ENCODE assay signal across 9 mouse cellular contexts in the genomic region with DNA sequence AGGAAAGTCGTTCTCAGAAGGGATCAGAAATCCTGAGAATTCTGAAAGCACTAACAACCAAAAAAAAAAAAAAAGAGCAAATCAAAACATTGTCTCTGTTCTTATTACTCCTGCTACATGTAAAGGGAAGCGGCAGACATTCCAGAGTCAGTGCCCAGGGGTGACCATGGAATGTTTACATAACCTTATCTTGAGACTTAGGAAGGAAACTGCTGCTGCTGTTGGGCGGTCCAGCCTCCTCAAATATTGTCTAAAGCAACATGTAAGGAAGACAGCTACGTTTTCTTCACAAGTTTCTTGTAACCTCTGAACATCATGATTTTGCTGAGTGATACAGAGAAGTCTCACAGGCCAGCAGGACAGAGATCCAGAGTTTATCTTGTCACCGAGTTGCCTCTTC. TPM values are rescaled to one million over a fixed set of nuclear protein-coding genes. Genes with fewer than 3 reads are reported as not detected.
DNase-seq lines count a peak whose midpoint lies in the region; ATAC-seq lines count a peak whose summit lies in the region.
"Had no signal": no experiment of that assay in that cellular context is flagged by ENCODE, and none has a peak within 500 bp of the region (broad histone marks: within the 10 kb centered on the region; RNA-seq: fewer than 3 reads in every experiment).

No protein-coding gene starts in this region.

- ATAC-seq in kidney, embryonic 14.5 days (ENCODE audit: low FRiP score, low TSS enrichment): peak; percentile 80; the same call in 1 of the 2 replicates
- no peak for ATAC-seq in forebrain, embryonic 14.5 days

- no peaks in the 10 kb centered on the region for H3K36me3 ChIP-seq in kidney, embryonic 14.5 days (ENCODE audit: control insufficient read depth, insufficient read depth, low read length)
- no peaks in the 10 kb centered on the region for H3K36me3 ChIP-seq in forebrain, embryonic 14.5 days (ENCODE audit: control insufficient read depth, insufficient read depth, low read length)
- H3K36me3 ChIP-seq: limb, embryonic 13.5 days had no signal

- no peak overlapping the region for H3K27ac ChIP-seq in kidney, embryonic 14.5 days (ENCODE audit: low read depth, low read length)
- no peak overlapping the region for H3K27ac ChIP-seq in forebrain, embryonic 14.5 days (ENCODE audit: low read depth, low read length)
- H3K27ac ChIP-seq: limb, embryonic 13.5 days had no signal

- 0 out of 2 replicates have a peak, but pooled peaks cover 3% of the 10 kb centered on the region for H3K4me1 ChIP-seq in kidney, embryonic 14.5 days (ENCODE audit: control insufficient read depth, insufficient read depth, low read length)
- no peaks in the 10 kb centered on the region for H3K4me1 ChIP-seq in forebrain, embryonic 14.5 days (ENCODE audit: control insufficient read depth, insufficient read depth, low read length)
- H3K4me1 ChIP-seq: limb, embryonic 13.5 days had no signal

- H3K27me3 ChIP-seq in kidney, embryonic 14.5 days (ENCODE audit: control insufficient read depth, insufficient read depth, low read length): no peaks in the 10 kb centered on the region
- H3K27me3 ChIP-seq in forebrain, embryonic 14.5 days (replicated peaks; ENCODE audit: control insufficient read depth, insufficient read depth, low read length): no peaks in the 10 kb centered on the region
- H3K27me3 ChIP-seq: limb, embryonic 13.5 days had no signal

- H3K9me3 ChIP-seq in kidney, embryonic 14.5 days (ENCODE audit: control insufficient read depth, low read length): no peaks in the 10 kb centered on the region
- no peaks in the 10 kb centered on the region for H3K9me3 ChIP-seq in forebrain, embryonic 14.5 days (replicated peaks; ENCODE audit: control insufficient read depth, low read length)
- H3K9me3 ChIP-seq: limb, embryonic 13.5 days had no signal

- no peak overlapping the region for H3K4me3 ChIP-seq in kidney, embryonic 14.5 days (ENCODE audit: low read length)
- no peak overlapping the region for H3K4me3 ChIP-seq in forebrain, embryonic 14.5 days (ENCODE audit: low read depth, low read length)
- H3K4me3 ChIP-seq: limb, embryonic 13.5 days had no signal

- H3K4me2 ChIP-seq in kidney, embryonic 14.5 days (replicated peaks; ENCODE audit: low read depth, low read length): no peak overlapping the region
- no peak overlapping the region for H3K4me2 ChIP-seq in forebrain, embryonic 14.5 days (ENCODE audit: low read length)
- H3K4me2 ChIP-seq: limb, embryonic 13.5 days had no signal

- WGBS in kidney, embryonic 14.5 days: 7% methylated on average over 5 of the region's 5 CpGs
- WGBS in forebrain, embryonic 14.5 days: 82% methylated on average over 5 of the region's 5 CpGs

- peak; percentile 45 for DNase-seq in kidney, adult 11 months
- no peak for DNase-seq in kidney, adult 18-20 months
- peak; percentile 46 for DNase-seq in heart, adult 8-10 months (ENCODE audit: low spot score)
- DNase-seq in lung, postnatal 4 days: peak; percentile 18 to 48
- DNase-seq in forebrain, embryonic 14.5 days (ENCODE audit: low spot score): no peak
- no peak for DNase-seq in layer of hippocampus, adult 9-11 months
- no peak for DNase-seq in B cell, adult 2 months

- no peak overlapping the region for H3K9ac ChIP-seq in kidney, embryonic 14.5 days (ENCODE audit: low read depth, low read length)
- H3K9ac ChIP-seq in forebrain, embryonic 14.5 days (ENCODE audit: low read length): no peak overlapping the region
- H3K9ac ChIP-seq: limb, embryonic 13.5 days had no signal

RNA-seq across cellular contexts. Expression of a gene that starts 8.0 kb away (rescaled TPM):
- total RNA-seq in heart, adult 8-10 months (2022): 10 to 100 TPM; 14.9 to 20.7 (median 17.2) TPM
- polyA plus RNA-seq in kidney, embryonic 14.5 days (2014; fragmentation: Nextera tagmentation; extraction: Ambion mirVana): 11.8 and 18.1 TPM in 2 replicates
- 10.9 and 16.9 TPM in 2 replicates for polyA plus RNA-seq in forebrain, embryonic 14.5 days (2014; fragmentation: Nextera tagmentation; extraction: Ambion mirVana)

RNA-seq across cellular contexts. Expression of a gene that starts 36.5 kb away (rescaled TPM):
- total RNA-seq in heart, adult 8-10 months (2022): not detected
- polyA plus RNA-seq in kidney, embryonic 14.5 days (2014; fragmentation: Nextera tagmentation; extraction: Ambion mirVana): not detected in 2 replicates
- not detected in 2 replicates for polyA plus RNA-seq in forebrain, embryonic 14.5 days (2014; fragmentation: Nextera tagmentation; extraction: Ambion mirVana)
- polyA plus RNA-seq: limb, embryonic 13.5 days had no signal

RNA-seq across cellular contexts. Expression of a gene that starts 46.2 kb away (rescaled TPM):
- 10 to 100 TPM; 22.4 to 38.4 (median 26.6) TPM for total RNA-seq in heart, adult 8-10 months (2022)
- polyA plus RNA-seq in kidney, embryonic 14.5 days (2014; fragmentation: Nextera tagmentation; extraction: Ambion mirVana): 20.5 and 23.0 TPM in 2 replicates
- 4.3 and 7.0 TPM in 2 replicates for polyA plus RNA-seq in forebrain, embryonic 14.5 days (2014; fragmentation: Nextera tagmentation; extraction: Ambion mirVana)

Comparison
In these comparisons a context has a peak if more than half of its experiments do, and no peak if none do; other contexts are left out.
1. DNase-seq: peak in kidney, adult 11 months (single experiment), heart, adult 8-10 months (single experiment) and lung, postnatal 4 days (2 of 2); none in kidney, adult 18-20 months (single experiment), forebrain, embryonic 14.5 days (single experiment), layer of hippocampus, adult 9-11 months (single experiment) and B cell, adult 2 months (0 of 2).